Mouse (Mus musculus): ENCODE measurements at regions not wholly inside any gene's neighbourhood (a gene's known extent, or its start where the extent isn't known, plus 50 kb on each side); places are given as distances from the start of the nearest gene placed in this dataset.

DNA sequence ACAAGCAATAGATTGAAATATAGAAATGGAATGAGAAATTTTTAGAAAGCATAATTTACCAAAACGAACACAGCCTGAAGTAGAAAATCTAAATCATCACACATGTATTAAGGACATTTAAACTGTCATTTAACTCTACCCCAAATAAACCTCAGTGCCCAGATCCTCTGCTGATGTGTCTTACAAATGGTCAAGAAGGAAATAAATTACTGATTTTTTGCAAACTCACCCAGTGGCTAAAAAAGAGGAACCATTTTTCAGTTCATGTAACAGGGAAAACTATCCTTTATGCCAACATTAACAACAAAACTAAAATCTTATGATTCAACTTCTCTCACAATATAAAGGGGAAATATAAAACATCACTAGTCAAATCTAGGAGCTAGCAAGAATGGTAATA, 275.2 kb upstream of the Eci2 start:
- no peak for TF ChIP-seq POLR2A (IDR thresholded peaks at IDR 0.05; ENCODE audit: extremely low read depth, insufficient read depth, low read length)
- TF ChIP-seq CTCF (IDR thresholded peaks at IDR 0.05; ENCODE audit: low read depth, low read length), result no peak
